Mouse (Mus musculus) adrenal gland, adult 2 months (tissue): ENCODE data around the gene Ptprn2. TPM values are rescaled to one million over a fixed set of nuclear protein-coding genes. Genes with fewer than 3 reads are reported as not detected.

ENCODE experiments used
- DNase-seq: peaks from one replicate; pipeline ENCODE4 v3.0.0; 2021
- polyA plus RNA-seq: library from polyadenylated mRNA; depleted of rRNA; stranded (reverse); fragments of >200 nt; gene quantifications from 2 replicates; pipeline ENCODE4 v1.2.3, GENCODE M21; 2012
- total RNA-seq, 2 experiments: library from RNA; stranded (reverse); gene quantifications; 2 replicates each; pipeline ENCODE4 v1.2.3; 2021

Gene Ptprn2
- total and polyA plus RNA-seq, 3 experiments, result 17.4 to 25.4 (median 18.7) TPM

GRCm38 (mm10) chr12:116642191-116642549, 156.7 kb downstream of the Ptprn2 start:
- no peak for DNase-seq

- DNase-seq, result no peak
Measured at GRCm38 (mm10) chr12:116646771-116647170, 161.3 kb downstream of the Ptprn2 start.

GRCm38 (mm10) chr12:116648584-116649206, 163.2 kb downstream of the Ptprn2 start:
- peak; percentile 57 for DNase-seq

GRCm38 (mm10) chr12:116653684-116654083, 168.2 kb downstream of the Ptprn2 start:
- DNase-seq, result no peak

GRCm38 (mm10) chr12:116660076-116660475, 174.6 kb downstream of the Ptprn2 start:
- no peak for DNase-seq

GRCm38 (mm10) chr12:116661018-116661417, 175.5 kb downstream of the Ptprn2 start:
- DNase-seq, result no peak

GRCm38 (mm10) chr12:116677701-116678100, 192.2 kb downstream of the Ptprn2 start:
- no peak for DNase-seq

GRCm38 (mm10) chr12:116689832-116690231, 204.3 kb downstream of the Ptprn2 start:
- DNase-seq, result no peak

GRCm38 (mm10) chr12:116709535-116709934, 224.0 kb downstream of the Ptprn2 start:
- no peak for DNase-seq

GRCm38 (mm10) chr12:116710716-116711115, 225.2 kb downstream of the Ptprn2 start:
- no peak for DNase-seq

GRCm38 (mm10) chr12:116711133-116711532, 225.6 kb downstream of the Ptprn2 start:
- DNase-seq, result no peak

GRCm38 (mm10) chr12:116713096-116713495, 227.6 kb downstream of the Ptprn2 start:
- DNase-seq, result no peak

GRCm38 (mm10) chr12:116721062-116721461, 235.5 kb downstream of the Ptprn2 start:
- DNase-seq, result no peak

GRCm38 (mm10) chr12:116740141-116740540, 254.6 kb downstream of the Ptprn2 start:
- no peak for DNase-seq

GRCm38 (mm10) chr12:116741300-116741699, 255.8 kb downstream of the Ptprn2 start:
- no peak for DNase-seq

GRCm38 (mm10) chr12:116746401-116746800, 260.9 kb downstream of the Ptprn2 start:
- DNase-seq, result no peak

GRCm38 (mm10) chr12:116752784-116753183, 267.3 kb downstream of the Ptprn2 start:
- DNase-seq, result no peak

GRCm38 (mm10) chr12:116763961-116764360, 278.4 kb downstream of the Ptprn2 start:
- no peak for DNase-seq

GRCm38 (mm10) chr12:116770911-116771310, 285.4 kb downstream of the Ptprn2 start:
- DNase-seq, result no peak

GRCm38 (mm10) chr12:116771493-116771892, 286.0 kb downstream of the Ptprn2 start:
- no peak for DNase-seq

GRCm38 (mm10) chr12:116772081-116772566, 286.6 kb downstream of the Ptprn2 start:
- peak; percentile 53 for DNase-seq

- DNase-seq, result no peak
Measured at GRCm38 (mm10) chr12:116773344-116773743, 287.8 kb downstream of the Ptprn2 start.

- no peak for DNase-seq
Measured at GRCm38 (mm10) chr12:116776447-116776846, 290.9 kb downstream of the Ptprn2 start.
